Mouse (Mus musculus) megakaryocyte, embryonic 14.5 days (primary cell): ENCODE data around the gene Dock4.

Experiments
- FLI1 ChIP-seq: IDR thresholded peaks from 2 replicates; pipeline ENCODE4 v1.6.1; 2012; ENCODE audit warnings: low read length, inconsistent platforms, mixed read lengths
- GATA1 ChIP-seq: IDR thresholded peaks from 3 replicates; pipeline ENCODE4 v1.6.1; 2012; ENCODE audit warnings: mixed read lengths, low read length, inconsistent platforms, borderline replicate concordance

DNA sequence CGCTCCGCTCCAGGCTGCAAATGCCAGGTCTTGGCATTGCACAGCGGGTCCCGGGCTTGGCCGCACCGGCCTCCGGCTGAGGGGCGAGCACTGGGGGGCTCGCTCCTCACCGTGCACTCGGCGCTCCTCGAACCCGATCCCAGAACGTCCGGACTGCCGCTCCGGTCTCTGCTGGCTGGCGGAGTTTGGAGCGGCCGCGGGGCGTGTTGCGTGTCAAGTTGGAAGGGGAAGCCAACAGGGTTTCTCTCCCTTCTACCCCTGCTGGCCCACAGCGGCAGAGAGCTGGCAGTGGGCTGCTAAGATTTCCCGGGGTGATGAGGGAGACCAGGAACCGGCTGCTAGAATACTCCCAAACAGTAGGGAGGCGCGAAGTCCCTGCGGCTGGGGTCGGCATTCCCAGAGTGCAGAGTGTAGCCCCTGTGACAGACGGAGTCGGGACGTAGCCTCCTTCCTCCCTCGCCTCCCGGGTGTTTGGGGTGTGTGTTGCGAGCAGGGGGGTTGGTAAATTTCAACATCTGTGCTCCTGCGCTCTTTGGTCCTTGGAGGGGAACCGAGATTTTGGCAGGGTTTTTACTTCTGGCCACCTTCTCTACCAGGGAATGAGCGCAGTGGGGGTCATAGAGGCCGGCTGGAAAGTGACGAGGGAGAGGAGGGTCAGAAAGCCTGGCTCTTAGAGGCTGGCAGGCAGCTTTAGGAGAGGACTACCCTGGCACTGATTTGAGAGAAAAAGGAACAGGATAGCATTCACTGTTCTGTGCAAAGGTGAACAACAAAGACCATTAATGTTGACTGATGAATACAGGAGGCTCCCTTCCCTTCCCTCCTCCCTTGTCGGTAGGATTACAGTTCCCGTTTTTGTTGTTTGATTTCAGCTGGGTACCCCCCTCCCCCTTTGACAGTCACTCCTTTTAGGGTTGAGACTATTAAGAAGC lies 964 bp downstream of the Dock4 start:
- TF ChIP-seq GATA1 (no peak), FLI1 (no peak)
